ENCODE assay signal across 38 mouse cellular contexts in genomic region chr1:39813067-39813466, GRCm38 (mm10). TPM values are rescaled to one million over a fixed set of nuclear protein-coding genes. Genes with fewer than 3 reads are reported as not detected.
A peak's percentile ranks its signal among the peaks of the same experiment; 100 is the strongest.
DNase-seq lines count a peak whose midpoint lies in the region; ATAC-seq and TF ChIP-seq lines count a peak whose summit lies in the region.
"Had no signal": no experiment of that assay in that cellular context is flagged by ENCODE, and none has a peak within 500 bp of the region (broad histone marks: within the 10 kb centered on the region; RNA-seq: fewer than 3 reads in every experiment).

No protein-coding gene starts in this region.

- no peaks in the 10 kb centered on the region for H3K27me3 ChIP-seq in intestine, embryonic 15.5 days (replicated peaks)
- no peaks in the 10 kb centered on the region for H3K27me3 ChIP-seq in liver, embryonic 12.5 days (replicated peaks)
- H3K27me3 ChIP-seq in liver, postnatal 0 days (ENCODE audit: insufficient read depth, low read length) = no peaks in the 10 kb centered on the region
- H3K27me3 ChIP-seq: CH12.LX; hindbrain, embryonic 15.5 days; neural tube, embryonic 15.5 days had no signal

- no peak overlapping the region for H3K4me2 ChIP-seq in intestine, embryonic 15.5 days (replicated peaks)
- no peak overlapping the region for H3K4me2 ChIP-seq in liver, embryonic 12.5 days
- H3K4me2 ChIP-seq in liver, postnatal 0 days (ENCODE audit: low read depth, low read length) = no peak overlapping the region
- H3K4me2 ChIP-seq: hindbrain, embryonic 15.5 days; neural tube, embryonic 15.5 days had no signal

- no peak overlapping the region for H3K9ac ChIP-seq in intestine, embryonic 15.5 days
- no peak overlapping the region for H3K9ac ChIP-seq in liver, embryonic 12.5 days
- no peak overlapping the region for H3K9ac ChIP-seq in liver, postnatal 0 days (replicated peaks)
- H3K9ac ChIP-seq: hindbrain, embryonic 15.5 days; neural tube, embryonic 15.5 days had no signal

- 0 out of 2 replicates have a peak overlapping the region, but pooled peaks have one; percentile 28 for H3K27ac ChIP-seq in intestine, embryonic 15.5 days
- no peak overlapping the region for H3K27ac ChIP-seq in liver, embryonic 12.5 days
- peak overlapping the region; percentile 52 for H3K27ac ChIP-seq in liver, postnatal 0 days (ENCODE audit: low read depth)
- H3K27ac ChIP-seq: hindbrain, embryonic 10.5 days; hindbrain, embryonic 15.5 days; neural tube, embryonic 15.5 days had no signal

- peak; percentile 48 for DNase-seq in heart, adult 11 months
- DNase-seq in heart, adult 18-20 months = no peak
- peak; percentile 33 for DNase-seq in liver, postnatal 0 days
- DNase-seq in layer of hippocampus, adult 9-10 months (ENCODE audit: low spot score) = no peak
- no peak for DNase-seq in urinary bladder, postnatal 10 days (ENCODE audit: low spot score)
- DNase-seq in urinary bladder, postnatal 36 days (ENCODE audit: low spot score in 2 of 2) = no peak
- DNase-seq: adrenal gland, adult 8-10 months; cerebellum, adult 2 months; cerebellum, postnatal 36 days; gastrocnemius, postnatal 25 days; heart, postnatal 14 days; kidney, adult 9 months; kidney, postnatal 14 days; lung, adult 18-20 months; lung, postnatal 4 days; midbrain, embryonic 14.5 days; right cerebral cortex, adult 18-20 months; spleen, adult 18-20 months had no signal

- no peaks in the 10 kb centered on the region for H3K36me3 ChIP-seq in intestine, embryonic 15.5 days
- no peaks in the 10 kb centered on the region for H3K36me3 ChIP-seq in liver, embryonic 12.5 days
- no peaks in the 10 kb centered on the region for H3K36me3 ChIP-seq in liver, postnatal 0 days (replicated peaks; ENCODE audit: insufficient read depth, low read length)
- H3K36me3 ChIP-seq: hindbrain, embryonic 10.5 days; hindbrain, embryonic 15.5 days; neural tube, embryonic 15.5 days had no signal

- no peak for TF ChIP-seq CTCF in liver, postnatal 0 days (IDR thresholded peaks at IDR 0.05; ENCODE audit: low read depth)

- TF ChIP-seq EP300 in liver, postnatal 0 days (IDR thresholded peaks at IDR 0.05; ENCODE audit: low read depth) = no peak

- peak; percentile 73 for ATAC-seq in intestine, embryonic 15.5 days
- ATAC-seq in liver, embryonic 12.5 days = peak; percentile 55
- peak; percentile 99 for ATAC-seq in liver, postnatal 0 days
- ATAC-seq: forebrain, embryonic 14.5 days; inflammation-experienced regulatory T-cells, adult 6 months; lung, postnatal 0 days had no signal

- peaks cover 7% of the 10 kb centered on the region; the same call in 1 of the 2 replicates for H3K4me1 ChIP-seq in intestine, embryonic 15.5 days (replicated peaks)
- no peaks in the 10 kb centered on the region; the same call in 1 of the 2 replicates for H3K4me1 ChIP-seq in liver, embryonic 12.5 days
- H3K4me1 ChIP-seq in liver, postnatal 0 days (ENCODE audit: insufficient read depth) = peaks cover 4% of the 10 kb centered on the region; the same call in 1 of the 2 replicates
- H3K4me1 ChIP-seq: hindbrain, embryonic 15.5 days; megakaryocyte, embryonic 14.5 days; neural tube, embryonic 15.5 days had no signal

- no peak overlapping the region for H3K4me3 ChIP-seq in intestine, embryonic 15.5 days (replicated peaks)
- no peak overlapping the region for H3K4me3 ChIP-seq in liver, embryonic 12.5 days
- H3K4me3 ChIP-seq in liver, postnatal 0 days (ENCODE audit: low read depth, low read length) = no peak overlapping the region
- H3K4me3 ChIP-seq: hindbrain, embryonic 10.5 days; hindbrain, embryonic 15.5 days; megakaryocyte, embryonic 14.5 days; neural tube, embryonic 15.5 days had no signal

- H3K9me3 ChIP-seq in intestine, embryonic 15.5 days = no peaks in the 10 kb centered on the region
- no peaks in the 10 kb centered on the region for H3K9me3 ChIP-seq in liver, embryonic 12.5 days (replicated peaks)
- H3K9me3 ChIP-seq in liver, postnatal 0 days (ENCODE audit: low read length) = no peaks in the 10 kb centered on the region
- H3K9me3 ChIP-seq: hindbrain, embryonic 10.5 days; hindbrain, embryonic 15.5 days; megakaryocyte, embryonic 14.5 days; neural tube, embryonic 15.5 days had no signal

- WGBS in intestine, embryonic 15.5 days = 58% methylated on average over 4 of the region's 4 CpGs
- 56% methylated on average over 4 of the region's 4 CpGs for WGBS in liver, embryonic 12.5 days (ENCODE audit: insufficient replicate concordance)
- WGBS in liver, postnatal 0 days (ENCODE audit: insufficient replicate concordance) = 54% methylated on average over 4 of the region's 4 CpGs

RNA-seq across cellular contexts. Expression of gene Gm3646, which starts 7.9 kb away (rescaled TPM):
- total RNA-seq in heart, adult 18-20 months (2021) = 10 to 100 TPM in 1 of 2 experiments, 1 to 10 TPM in 1; 7.6 to 11.1 TPM
- not detected in 2 replicates for polyA plus RNA-seq in intestine, embryonic 15.5 days (2015; fragmentation: Nextera tagmentation; extraction: Ambion mirVana)
- polyA plus RNA-seq in liver, embryonic 12.5 days (2016; fragmentation: Nextera tagmentation; extraction: Ambion mirVana) = not detected in 2 replicates
- polyA plus RNA-seq in liver, postnatal 0 days (2015; fragmentation: Nextera tagmentation; extraction: Ambion mirVana) = not detected in 2 replicates
- total RNA-seq: adrenal gland, adult 8-10 months; adrenal gland, postnatal 4 days; CH12.LX; ES-E14; layer of hippocampus, postnatal 10 days; left cerebral cortex, adult 18-20 months; left cerebral cortex, postnatal 14 days; monocyte, adult 5-6 weeks had no signal
- polyA plus RNA-seq: cerebellum, adult 2 months; embryonic facial prominence, embryonic 11.5 days; forebrain, embryonic 14.5 days; hindbrain, embryonic 10.5 days; hindbrain, embryonic 15.5 days; inflammation-experienced regulatory T-cells, adult 6 months; limb, embryonic 11.5 days; lung, postnatal 0 days; midbrain, embryonic 14.5 days; neural tube, embryonic 15.5 days; testis, adult 2 months; thymus, postnatal 0 days had no signal

Comparison
In these comparisons a context has a peak if more than half of its experiments do, and no peak if none do; other contexts are left out.
1. DNase-seq: peak in heart, adult 11 months (single experiment) and liver, postnatal 0 days (single experiment); none in heart, adult 18-20 months (0 of 2), layer of hippocampus, adult 9-10 months (single experiment), urinary bladder, postnatal 10 days (single experiment) and urinary bladder, postnatal 36 days (0 of 2).
2. Peak in every context shown above with its lines, with median percentiles within 50 percentile points of each other: ATAC-seq.